Mouse (Mus musculus) adipocyte (in vitro differentiated cells): Measurements from ENCODE around the gene Dbnl.

Source experiments
- DNase-seq: peaks from one replicate; pipeline ENCODE4 v3.0.0-alpha.2; 2016; ENCODE audit warnings: low spot score

The Dbnl gene

DNA sequence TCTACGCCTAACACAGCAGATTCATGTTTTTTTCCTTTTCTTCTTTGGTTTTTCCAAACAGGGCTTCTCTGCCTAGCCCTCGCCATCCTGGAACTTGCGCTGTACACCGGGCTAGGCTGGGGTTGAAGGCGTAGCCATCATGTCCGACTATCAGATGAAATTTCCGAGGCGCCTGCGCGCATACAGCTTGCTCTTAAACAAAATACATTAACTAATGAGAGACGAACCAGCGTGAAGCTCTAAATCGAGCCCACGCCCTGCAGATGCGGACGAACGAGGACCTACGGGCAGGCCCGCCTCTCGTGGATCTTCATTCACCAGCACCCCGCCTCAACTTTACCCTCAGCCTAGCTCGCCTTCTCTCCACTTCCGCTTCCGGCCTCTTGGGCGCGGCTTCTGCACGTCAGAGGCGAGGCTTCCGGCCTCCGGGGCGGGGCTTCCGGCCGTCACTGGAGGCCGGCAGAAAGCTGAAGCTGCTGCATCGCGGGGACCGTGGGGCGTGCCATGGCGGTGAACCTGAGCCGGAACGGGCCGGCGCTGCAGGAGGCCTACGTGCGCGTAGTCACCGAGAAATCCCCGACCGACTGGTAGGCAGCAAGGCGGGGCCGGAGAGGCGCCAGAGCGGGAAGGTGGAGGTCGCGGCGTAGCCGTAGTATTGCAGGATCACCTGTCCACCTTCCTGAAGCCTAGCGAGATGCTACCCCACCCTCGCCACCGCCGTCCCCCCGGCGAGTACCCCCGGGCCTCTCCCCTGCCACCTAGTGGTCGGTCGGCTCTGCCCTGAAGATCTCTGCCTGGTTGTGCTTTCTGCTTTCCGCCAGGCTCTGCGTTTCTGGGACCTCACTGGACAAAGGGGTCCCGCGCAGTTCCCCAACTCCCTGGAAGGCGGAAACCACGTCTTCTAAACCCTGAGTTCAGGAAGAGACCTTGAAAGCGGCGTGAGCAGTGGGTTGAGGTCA, at the start of gene Dbnl:
Dbnl (plus strand) TSS at position 433 of the 959 bp plus-strand sequence.
- DNase-seq = peak; percentile 96

DNA sequence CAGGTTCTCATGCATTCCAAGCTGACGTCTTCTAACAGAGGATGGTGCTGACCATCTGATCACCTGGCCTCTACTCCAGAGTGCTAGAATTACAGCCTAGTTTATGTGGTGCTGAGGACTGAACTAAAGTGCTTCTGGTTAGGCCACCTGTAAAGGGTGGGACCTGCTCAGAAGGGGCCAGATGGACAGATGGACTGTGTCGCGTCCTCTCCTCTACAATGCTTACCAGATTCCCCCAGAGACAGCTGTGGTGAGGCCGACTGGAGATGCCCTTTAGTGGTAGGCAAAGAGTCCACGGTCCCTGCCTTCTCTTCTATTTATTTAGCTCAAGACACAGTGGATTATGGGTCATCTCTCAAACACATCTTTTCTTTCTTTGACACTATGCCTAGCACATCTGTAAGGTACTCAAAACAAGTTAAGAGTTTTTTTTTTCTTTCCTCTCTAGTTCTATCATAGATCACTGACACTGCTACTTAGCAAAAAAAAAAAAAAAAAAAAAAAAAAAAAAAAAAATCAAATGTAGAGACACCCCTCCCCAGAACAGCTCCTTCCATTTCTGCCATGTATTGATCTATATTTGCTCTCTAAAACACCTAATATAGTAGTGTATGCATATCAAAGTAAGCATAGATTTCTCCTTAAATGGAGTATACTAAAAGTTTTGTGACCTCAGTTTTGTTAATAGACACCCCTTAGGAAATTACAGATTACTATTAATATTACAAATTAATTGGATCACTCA, 49.2 kb upstream of the Dbnl start:
- no peak for DNase-seq

DNA sequence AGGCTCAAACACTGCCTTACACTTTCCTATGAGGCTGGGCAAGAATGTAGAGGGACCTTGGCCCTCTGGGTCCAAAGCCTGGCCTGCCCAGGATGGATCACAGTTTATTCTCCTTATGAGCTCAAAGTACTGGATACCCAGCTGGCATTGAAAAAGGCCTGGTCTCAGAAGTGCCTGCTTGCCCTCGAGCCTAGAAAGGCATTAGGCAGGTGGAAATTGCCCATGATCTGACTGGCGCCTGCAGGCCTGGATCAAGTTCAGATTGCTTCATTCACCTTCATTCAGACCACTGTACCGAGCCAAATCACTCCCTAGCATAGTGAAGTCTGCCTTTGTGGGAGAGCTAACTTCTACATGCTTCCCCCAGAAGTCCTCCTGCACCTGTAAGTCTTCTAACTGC, 48.4 kb upstream of the Dbnl start:
- peak; percentile 72 for DNase-seq

DNA sequence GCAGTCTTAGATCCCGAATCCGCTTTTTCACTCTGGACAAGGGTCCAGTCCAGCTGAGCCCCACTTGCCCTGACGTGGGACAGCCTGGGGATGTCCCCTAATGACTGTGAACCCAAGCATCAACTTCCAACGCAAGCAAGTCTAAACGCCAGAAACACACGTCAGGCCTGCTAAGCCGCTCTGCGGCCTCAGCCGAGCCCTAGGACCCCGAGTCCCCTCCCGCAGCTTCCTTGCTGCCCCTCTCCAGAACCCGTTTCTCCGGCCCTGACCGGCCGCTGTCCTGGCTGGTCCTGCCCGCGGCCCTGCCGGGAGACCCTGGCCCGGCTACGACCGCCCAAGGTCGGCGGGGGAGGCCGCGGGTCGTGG, 47.7 kb upstream of the Dbnl start:
- no peak for DNase-seq

DNA sequence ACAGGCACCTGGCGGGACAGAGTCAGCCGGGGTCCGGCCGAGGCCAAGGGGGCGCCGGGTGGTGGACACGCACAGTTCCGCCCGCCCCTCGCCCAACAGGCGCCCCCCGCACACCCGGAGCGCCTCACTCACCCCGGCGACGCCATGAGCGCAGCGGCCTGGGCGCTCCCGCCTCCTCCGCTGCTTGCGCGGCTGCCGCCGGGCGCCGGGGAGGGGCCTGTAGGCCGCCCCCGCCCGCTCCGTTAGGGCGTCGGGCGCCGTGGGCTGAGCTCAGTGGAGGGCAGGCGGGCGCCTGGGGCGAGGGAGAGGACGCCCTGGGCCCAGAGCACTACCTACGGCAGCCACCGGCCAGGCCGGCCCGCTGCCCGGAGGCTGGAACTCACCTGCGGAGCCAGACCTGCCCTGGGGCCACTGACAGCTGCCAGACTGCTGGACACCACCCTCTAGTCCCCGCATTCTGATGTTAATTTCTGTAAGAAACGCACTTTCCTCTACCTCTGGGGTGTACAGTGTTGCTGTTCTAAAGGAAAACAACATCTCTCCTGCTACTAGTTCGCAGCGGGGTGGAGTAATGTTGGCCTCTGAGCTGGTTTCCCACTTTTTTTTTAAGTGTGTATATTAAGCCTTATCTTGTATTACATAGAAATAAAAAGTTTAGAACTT, 47.2 kb upstream of the Dbnl start:
- DNase-seq = peak; percentile 67

DNA sequence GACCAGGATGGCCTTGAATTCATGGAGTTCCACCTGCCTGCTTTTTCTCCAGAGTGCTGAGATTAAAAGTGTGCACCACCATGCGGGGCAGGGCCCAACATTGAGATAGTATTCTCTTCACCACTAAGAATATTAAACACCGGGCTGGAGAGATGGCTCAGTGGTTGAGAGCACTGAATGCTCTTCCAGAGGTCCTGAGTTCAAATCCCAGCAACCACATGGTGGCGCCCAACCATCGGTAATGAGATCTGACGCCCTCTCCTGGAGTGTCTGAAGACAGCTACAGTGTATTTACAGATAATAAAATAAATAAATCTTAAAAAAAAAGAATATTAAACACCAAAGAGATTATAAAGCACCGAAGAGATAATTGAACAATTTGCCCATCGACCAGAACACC, 46.2 kb upstream of the Dbnl start:
- DNase-seq = peak; percentile 73

DNA sequence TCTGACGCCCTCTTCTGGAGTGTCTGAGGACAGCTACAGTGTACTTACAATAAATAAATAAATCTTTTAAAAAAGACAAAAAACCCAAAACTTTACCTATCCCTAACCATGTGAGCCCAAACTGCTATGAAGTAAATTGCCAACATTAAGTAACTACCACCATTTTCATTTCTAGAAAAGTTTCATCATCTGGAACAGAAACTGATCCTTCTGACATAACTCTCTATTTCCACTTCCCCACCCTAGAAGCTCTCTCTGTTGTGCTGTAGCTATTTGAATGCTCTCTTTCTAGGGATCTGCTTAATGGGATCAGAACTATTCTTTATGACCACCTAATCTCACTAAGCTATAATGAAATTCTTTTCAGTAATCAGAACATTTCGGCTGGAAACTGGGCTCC, 43.3 kb upstream of the Dbnl start:
- DNase-seq = no peak

DNA sequence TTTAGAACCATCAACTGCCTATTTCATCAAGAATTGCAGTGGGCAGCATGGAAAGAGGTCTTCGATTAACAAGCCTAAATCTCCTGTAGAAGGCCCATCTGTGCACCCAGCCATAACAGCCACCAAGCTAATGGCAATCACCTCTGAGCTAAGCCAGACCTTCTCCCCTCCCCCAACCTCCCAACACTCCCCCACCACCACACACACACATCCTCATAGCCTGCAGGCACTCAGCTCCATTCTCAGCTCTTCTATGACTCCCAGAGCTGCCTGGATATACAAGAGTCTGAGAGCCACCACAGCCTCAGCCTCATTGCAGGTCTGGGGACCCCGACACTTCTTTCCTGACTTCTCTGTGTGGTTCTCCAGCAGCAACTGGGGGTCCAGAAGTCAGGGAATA, 34.5 kb upstream of the Dbnl start:
- no peak for DNase-seq

DNA sequence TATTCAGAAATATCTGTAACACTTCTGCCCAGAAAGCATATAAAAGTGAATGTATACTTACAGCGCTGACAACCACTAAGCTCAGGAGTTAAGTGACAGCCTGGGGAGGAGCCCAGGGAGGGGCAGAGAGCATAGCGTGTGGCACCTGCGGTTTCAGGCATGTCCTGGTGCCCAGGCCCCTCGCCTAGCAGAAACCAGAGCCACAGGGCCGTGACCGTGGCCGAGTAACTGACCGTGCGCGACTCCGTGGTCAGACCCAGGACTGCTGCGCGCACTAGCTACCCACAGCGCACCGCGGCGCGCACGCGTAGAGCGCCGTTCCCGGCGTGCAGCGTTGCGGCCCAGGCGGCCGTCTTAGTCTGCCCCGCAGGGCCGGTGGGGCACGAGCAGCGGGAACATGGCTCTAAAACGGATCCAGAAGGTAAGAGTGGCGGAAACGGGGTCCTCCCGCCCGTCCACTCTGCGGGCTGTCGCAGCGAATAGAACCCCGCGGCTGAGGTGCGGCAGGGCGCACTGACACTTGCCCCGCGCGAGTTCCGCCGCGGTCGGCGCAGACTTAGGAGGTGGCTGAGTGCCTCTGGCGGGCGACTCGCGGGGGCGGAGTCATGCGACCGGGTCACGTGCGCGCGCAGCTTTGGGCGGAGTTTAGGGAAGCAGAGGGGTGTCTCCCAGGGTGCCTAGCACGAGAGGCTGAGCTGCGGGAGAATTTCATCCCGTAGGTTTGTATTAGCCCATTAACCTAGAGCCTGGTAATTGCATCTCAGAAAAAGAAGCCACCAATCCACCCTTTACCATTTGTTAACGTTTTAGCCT, 26.3 kb upstream of the Dbnl start, which contains the start of gene Urgcp:
Urgcp (minus strand) TSS at position 557 of the 813 bp plus-strand sequence.
- DNase-seq = peak; percentile 89

DNA sequence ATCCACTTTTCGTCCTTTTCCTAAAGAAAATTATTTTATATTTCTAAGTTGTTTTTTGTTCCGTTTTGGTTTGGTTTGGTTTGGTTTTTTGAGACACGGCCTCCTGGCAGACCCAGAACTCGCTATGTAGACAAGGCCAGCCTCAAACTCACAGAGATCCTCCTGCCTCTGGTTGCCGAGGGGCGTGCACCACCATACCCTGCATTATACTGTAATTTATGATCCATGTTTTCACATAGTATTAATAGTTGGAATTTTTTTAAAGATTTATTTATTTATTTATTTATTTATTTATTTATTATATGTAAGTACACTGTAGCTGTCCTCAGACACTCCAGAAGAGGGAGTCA, 25.7 kb upstream of the Dbnl start:
- DNase-seq = no peak

DNA sequence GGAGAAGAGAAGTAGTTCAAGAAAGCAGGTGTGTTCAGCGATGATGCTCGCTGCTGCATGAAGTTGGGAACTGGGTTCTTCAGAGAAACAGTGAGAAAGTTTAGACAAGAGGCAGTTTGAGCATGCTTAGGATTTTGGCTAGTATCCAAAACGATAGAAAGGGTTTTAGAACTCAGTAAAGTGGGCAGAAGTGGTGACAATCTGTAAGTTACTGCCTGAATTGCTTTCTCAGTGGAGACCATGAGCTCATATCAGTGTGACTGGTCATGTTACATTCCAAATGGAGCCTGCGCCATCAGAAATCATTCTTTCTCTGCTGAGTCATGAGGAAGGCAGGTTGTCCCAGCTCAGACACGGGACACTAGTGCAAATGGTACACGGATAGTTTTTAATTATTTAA, 22.3 kb upstream of the Dbnl start:
- DNase-seq = no peak

DNA sequence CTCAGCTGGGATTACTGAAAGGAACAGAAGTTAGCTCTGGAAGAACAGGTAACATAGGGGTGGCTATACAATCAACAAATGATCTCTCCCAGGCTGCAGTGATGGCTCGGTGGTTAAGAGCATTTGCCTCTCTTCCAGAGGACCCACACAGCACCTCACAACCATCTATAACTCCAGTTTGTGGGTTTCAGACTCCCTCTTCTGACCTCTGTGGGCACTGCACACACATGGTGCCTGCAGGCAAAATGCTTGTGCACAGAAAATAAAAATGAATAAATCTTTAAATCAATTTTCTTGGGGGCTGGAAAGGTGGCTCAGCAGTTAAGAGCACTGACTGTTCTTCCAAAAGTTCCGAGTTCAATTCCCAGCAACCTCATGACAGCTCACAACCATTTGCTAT, 9.8 kb upstream of the Dbnl start:
- no peak for DNase-seq

DNA sequence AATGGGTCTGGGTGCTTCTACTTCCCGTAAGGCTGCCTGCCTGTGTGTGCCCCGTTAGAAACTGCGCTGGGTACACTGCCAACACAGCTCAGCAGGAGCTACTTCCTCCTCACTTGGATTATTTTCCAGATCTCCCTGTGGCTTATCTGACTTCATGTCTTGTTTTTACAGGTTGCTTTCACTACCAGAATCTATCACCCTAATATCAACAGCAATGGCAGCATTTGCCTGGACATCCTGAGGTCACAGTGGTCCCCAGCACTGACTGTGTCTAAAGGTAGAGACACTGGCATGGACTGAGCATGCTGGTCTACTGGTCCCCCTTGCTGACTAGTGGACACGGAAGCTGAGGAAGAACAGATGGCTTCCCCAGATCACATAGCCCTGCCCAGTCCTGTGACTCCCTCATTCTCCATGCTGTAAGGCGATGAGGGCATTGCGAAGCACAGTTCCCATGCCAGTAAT, 8.2 kb upstream of the Dbnl start:
- no peak for DNase-seq

DNA sequence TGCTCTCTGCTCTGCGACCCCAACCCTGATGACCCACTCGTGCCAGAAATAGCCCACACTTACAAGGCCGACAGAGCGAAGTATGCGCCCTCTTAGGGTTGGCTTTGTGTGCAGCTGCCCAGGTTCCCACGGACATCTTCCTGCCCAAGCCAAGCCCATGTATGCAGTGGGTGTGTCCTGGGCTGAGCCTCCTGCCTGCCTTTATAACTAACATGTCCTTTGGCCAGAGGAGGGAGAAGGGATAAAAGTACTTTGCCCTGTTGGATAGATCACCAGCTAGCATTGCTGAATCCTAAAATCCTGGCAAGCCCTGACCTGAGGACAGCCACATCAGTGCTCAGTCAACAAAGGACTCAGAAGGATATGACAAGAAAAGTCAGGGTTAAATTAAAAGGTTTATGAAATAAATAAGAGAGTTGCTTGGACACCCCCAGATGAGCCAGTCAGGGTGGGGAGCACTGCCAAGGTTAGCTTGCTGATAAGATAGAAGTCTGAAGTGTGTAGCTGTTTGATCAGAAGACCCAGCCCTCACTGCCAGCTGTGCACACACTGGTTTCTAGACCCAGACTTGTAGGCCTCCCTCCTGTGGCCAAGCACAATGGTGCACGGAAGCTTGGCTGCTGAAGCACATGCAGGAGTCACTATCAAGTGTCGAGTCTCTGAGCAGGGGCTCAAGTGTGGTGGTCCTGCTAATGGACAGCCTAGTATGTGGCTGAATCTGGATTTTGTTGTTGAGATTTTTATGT, 5.9 kb upstream of the Dbnl start:
- DNase-seq = peak; percentile 42

DNA sequence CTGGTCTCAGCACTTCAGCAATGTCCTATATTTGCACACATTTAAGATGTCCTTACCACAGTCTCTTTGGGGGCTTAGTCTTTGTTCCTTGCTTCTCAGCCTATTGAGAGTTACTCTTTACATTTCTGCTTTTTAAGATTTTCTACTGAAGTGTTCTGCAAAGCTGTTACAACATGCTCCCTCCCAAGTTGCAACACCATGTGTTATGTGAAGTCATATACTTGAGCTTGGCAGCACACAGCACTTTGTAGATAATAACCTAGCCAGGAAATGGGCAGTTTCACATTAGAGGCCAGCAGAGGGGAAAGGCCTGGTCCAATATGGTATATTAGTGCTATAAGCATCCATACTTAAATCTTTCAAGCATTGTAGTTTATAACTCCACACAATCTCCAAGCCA, 2.6 kb upstream of the Dbnl start:
- peak; percentile 77 for DNase-seq

DNA sequence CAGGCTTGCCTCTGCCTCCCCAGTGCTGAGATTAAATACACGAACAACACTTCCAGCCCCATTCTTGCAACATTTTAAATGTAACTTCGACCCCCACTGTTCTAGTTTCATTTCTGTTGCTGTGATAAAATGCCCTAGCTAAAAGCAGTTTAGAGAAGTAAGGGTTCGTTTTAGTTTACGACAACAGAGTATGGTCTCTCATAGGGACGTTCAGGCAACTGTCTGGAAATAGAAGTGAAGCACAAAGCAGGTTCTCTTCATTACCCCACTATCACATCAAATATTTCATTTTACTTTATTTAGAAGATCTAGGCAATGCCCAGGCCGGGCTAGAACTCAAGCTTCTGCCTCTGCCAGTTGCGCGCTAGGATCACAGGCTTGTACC, 625 bp upstream of the Dbnl start:
- no peak for DNase-seq

DNA sequence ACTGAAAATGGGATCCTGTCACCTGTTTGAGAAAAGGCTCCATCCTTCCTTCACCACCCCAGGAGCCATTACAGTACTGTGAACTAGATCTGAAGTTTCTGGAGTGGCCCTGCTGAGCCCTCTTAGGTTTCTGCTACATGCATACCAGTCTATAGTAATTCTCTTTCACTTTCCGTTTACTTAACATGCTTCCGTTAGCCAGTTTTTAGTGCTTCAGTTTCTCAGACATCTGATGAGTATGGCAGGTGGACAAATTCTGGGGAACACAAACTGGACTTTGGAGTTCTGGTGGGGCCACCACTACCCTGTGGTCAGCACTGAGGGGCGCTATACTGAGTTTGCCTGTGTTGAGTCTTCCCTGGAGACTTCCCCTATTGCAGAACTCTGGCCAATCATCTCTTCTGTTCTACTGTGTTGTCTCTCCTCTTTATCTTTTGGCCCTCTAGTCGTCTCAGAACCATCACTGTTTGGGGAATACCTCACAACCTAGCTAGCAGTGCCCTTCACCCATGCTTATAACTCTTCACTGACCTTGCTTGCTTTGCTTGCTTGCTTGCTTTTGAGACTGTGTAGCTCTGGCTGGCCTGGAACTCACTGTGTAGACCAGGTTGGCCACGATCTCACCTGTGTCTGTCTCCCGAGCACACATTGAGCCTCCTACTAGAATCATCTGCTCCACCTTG, 924 bp downstream of the Dbnl start:
- peak; percentile 39 for DNase-seq

DNA sequence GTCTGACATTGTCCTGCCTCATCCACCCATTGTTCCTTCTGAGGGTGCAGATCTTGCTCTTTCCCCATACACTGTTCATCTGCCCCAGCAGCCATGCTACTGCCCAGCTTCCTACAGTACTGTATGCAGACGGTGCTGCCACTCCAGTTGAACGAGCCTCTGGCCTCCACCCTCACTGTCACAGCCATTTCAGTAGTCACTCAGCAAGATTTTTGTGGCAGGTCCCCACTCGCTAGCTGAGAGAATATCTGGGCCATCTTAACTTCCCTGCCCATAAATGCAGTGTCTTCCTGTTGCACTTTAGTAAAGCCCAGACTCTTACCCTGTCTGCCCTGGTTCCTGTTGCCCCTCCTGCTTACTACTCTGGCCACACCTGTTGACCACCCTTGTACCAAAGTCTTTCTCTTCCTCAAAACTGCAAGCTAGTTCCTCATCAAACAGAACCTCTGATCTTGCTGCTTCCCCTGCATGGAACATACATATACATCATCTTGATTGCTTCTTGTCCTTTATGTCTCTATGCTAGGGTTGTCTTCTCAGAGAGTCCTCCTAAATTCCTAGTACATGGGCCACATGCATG, 1.6 kb downstream of the Dbnl start:
- no peak for DNase-seq

DNA sequence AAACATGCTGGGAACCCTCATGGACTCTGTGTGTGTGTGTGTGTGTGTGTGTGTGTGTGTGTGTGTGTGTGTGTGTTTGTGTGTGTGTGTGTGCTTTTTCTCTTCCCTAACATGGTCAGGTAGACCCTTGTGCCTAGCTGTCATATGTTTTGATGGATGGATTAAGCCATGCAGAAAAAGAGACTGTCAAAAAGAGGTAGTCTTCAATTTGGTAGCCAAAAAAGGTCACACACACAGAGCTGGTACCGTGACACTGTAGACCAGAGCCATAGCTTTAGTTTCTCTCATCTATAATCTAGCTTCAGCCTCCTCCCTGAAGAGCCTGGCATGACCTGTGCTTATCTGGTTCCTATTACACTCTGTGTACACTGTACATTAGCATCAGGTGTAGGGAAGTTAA, 2.1 kb downstream of the Dbnl start:
- DNase-seq = no peak

DNA sequence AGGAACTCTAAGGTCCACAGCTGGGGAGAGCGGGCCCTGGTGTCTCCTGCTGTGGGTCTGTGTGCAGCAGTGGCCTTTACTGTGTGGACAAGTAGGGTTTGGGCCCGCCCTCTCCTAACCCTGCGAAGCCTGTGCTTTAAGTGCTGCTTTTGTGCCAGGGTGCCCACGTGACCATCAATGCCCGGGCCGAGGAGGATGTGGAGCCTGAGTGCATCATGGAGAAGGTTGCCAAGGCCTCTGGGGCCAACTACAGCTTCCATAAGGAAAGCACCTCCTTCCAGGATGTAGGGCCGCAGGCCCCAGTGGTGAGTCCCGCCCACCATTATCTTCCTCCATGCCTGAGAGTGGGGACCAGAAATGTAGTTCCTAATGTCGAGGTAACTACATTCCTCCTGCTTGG, 7.0 kb downstream of the Dbnl start:
- DNase-seq = no peak
